Mouse (Mus musculus): ENCODE data around the gene Rrp12. TPM values are rescaled to one million over a fixed set of nuclear protein-coding genes. Genes with fewer than 3 reads are reported as not detected.

Gene Rrp12
- total and polyA plus RNA-seq, 3 experiments, result 6.6 to 17.4 (median 13.7) TPM

DNA sequence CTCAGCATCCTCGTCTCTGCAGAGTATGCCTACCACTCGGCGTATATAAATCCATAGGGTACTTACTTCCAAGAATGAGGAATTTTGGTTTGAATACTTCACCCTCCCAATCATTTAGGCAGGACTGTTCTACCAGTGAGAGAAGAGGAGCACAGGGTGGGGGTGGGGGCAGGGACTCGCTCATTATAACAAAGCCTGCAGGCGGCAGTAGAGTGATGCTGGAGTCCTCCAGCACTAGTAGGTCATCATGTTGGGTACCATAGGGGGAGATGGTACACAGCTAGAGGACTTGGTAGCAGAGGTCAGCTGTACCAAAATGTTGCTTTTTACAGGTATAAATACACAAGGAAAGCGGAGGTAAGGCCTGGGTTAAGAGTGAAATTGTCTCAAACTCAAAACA, 51.6 kb downstream of the Rrp12 start:
- TF ChIP-seq EP300 (IDR thresholded peaks at IDR 0.05; ENCODE audit: insufficient read depth, low read depth, low read length) (no peak), CTCF (IDR thresholded peaks at IDR 0.05) (no peak), POLR2A (IDR thresholded peaks at IDR 0.05; ENCODE audit: insufficient read depth, low read depth, low read length) (no peak)
- H3K79me2 ChIP-seq (replicated peaks; ENCODE audit: control insufficient read depth, insufficient read depth, low read length), result no peaks in the 10 kb centered on the region
- H3K4me3 ChIP-seq, result no peak overlapping the region
- no peak for DNase-seq
- H3K4me1 ChIP-seq (ENCODE audit: control insufficient read depth, insufficient read depth, low read length), result peaks cover 4% of the 10 kb centered on the region
- no peak overlapping the region for H3K9ac ChIP-seq (ENCODE audit: low read depth, low read length)
- H3K27ac ChIP-seq, result no peak overlapping the region
- 89% methylated on average over 6 of the region's 6 CpGs for WGBS
- H3K36me3 ChIP-seq (ENCODE audit: control insufficient read depth, insufficient read depth, low read length), result no peaks in the 10 kb centered on the region
- no peaks in the 10 kb centered on the region for H3K27me3 ChIP-seq (ENCODE audit: control insufficient read depth, insufficient read depth, low read length)
- intact Hi-C loops (cut with DNase I), result no loop called here

DNA sequence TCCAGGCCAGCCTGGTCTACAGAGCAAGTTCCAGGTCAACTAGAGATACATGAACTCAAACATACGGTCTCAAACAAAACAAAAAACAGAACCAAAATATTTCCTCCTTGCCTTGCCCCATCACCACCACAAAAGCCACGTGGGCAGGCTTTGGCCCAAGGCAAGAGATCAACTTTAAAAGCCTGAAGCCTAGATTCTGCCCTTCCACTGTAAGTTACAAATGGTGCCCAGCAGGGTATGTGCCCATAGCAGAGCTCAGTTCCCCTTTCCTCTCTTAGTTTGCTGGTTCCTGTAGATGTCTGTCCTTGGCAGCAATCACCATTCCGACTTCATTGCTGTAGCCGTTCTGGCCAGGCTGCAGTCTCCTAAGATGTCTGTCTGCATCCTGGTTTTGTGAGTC, 53.3 kb downstream of the Rrp12 start:
- H3K9ac ChIP-seq (ENCODE audit: low read depth, low read length), result no peak overlapping the region
- no peak overlapping the region for H3K4me3 ChIP-seq
- 77% methylated on average over 4 of the region's 4 CpGs for WGBS
- no peaks in the 10 kb centered on the region for H3K27me3 ChIP-seq (ENCODE audit: control insufficient read depth, insufficient read depth, low read length)
- intact Hi-C loops (cut with DNase I), result no loop called here
- no peak overlapping the region for H3K27ac ChIP-seq
- peaks cover 4% of the 10 kb centered on the region for H3K4me1 ChIP-seq (ENCODE audit: control insufficient read depth, insufficient read depth, low read length)
- no peak for DNase-seq
- H3K79me2 ChIP-seq (replicated peaks; ENCODE audit: control insufficient read depth, insufficient read depth, low read length), result no peaks in the 10 kb centered on the region
- no peaks in the 10 kb centered on the region for H3K36me3 ChIP-seq (ENCODE audit: control insufficient read depth, insufficient read depth, low read length)
- TF ChIP-seq CTCF (IDR thresholded peaks at IDR 0.05) (no peak), POLR2A (IDR thresholded peaks at IDR 0.05; ENCODE audit: insufficient read depth, low read depth, low read length) (no peak), EP300 (IDR thresholded peaks at IDR 0.05; ENCODE audit: insufficient read depth, low read depth, low read length) (no peak)

DNA sequence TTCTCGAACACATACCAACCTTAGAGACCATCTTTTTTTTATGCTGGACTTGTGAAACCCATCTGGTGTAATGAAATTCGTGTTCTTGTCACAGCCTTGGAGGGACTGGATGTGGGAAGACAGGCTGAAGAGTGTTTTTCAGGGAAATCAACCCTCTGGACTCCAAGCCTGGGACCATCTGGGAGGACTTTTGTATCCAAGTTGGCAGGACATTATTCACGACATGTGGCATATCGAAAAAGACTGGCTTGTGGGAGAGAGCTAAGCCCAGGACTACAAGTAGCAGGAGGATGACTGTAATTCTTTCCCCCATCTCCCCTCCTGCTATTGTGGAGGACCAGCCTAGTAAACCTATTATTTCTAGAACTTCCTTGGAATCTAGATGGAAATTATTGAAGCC, 53.8 kb downstream of the Rrp12 start:
- 88% methylated on average over 4 of the region's 4 CpGs for WGBS
- Histone ChIP-seq H3K4me1 (ENCODE audit: control insufficient read depth, insufficient read depth, low read length) (peaks cover 4% of the 10 kb centered on the region), H3K27ac (no peak overlapping the region), H3K9ac (ENCODE audit: low read depth, low read length) (no peak overlapping the region), H3K79me2 (replicated peaks; ENCODE audit: control insufficient read depth, insufficient read depth, low read length) (no peaks in the 10 kb centered on the region), H3K4me3 (no peak overlapping the region), H3K27me3 (ENCODE audit: control insufficient read depth, insufficient read depth, low read length) (no peaks in the 10 kb centered on the region), H3K36me3 (ENCODE audit: control insufficient read depth, insufficient read depth, low read length) (no peaks in the 10 kb centered on the region)
- DNase-seq, result no peak
- intact Hi-C loops (cut with DNase I), result no loop called here
- TF ChIP-seq POLR2A (IDR thresholded peaks at IDR 0.05; ENCODE audit: insufficient read depth, low read depth, low read length), result no peak
- no peak for TF ChIP-seq EP300 (IDR thresholded peaks at IDR 0.05; ENCODE audit: insufficient read depth, low read depth, low read length)
- no peak for TF ChIP-seq CTCF (IDR thresholded peaks at IDR 0.05)

DNA sequence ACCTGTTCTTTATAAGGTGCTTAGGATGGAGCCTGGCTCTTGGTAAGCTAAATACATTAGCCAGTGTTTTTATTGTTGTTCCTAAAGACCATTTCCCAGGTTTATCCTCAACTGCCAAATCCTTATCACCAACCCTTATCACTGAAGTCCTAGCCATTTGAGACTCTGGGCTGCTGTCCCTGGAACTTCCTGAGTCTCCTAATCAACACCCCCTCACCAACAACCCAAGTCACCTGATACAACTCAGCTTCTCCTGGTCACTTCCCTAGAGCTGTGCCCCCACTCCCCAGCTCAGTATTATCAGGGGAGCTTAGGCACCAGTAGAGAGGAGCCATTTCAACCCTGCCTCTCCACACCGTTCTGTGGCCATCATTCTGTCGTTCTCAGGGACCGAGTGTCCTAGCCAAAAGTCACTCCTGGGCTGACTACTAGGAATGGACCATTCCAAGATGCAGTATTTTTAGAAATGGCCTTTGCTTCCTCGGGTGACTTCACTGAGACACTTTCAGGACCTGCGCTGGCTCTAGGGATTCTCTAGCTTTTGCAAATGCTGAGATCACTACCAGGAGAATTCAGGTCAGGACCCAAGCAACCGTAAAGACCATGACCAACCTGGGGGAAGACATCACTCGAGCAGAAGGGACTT, 54.7 kb downstream of the Rrp12 start:
- Histone ChIP-seq H3K4me1 (ENCODE audit: control insufficient read depth, insufficient read depth, low read length) (peaks cover 2% of the 10 kb centered on the region), H3K27me3 (ENCODE audit: control insufficient read depth, insufficient read depth, low read length) (no peaks in the 10 kb centered on the region), H3K36me3 (ENCODE audit: control insufficient read depth, insufficient read depth, low read length) (no peaks in the 10 kb centered on the region), H3K27ac (no peak overlapping the region), H3K4me3 (no peak overlapping the region), H3K79me2 (replicated peaks; ENCODE audit: control insufficient read depth, insufficient read depth, low read length) (no peaks in the 10 kb centered on the region), H3K9ac (ENCODE audit: low read depth, low read length) (no peak overlapping the region)
- WGBS, result 27% methylated on average over 7 of the region's 7 CpGs
- no peak for TF ChIP-seq POLR2A (IDR thresholded peaks at IDR 0.05; ENCODE audit: insufficient read depth, low read depth, low read length)
- no peak for TF ChIP-seq EP300 (IDR thresholded peaks at IDR 0.05; ENCODE audit: insufficient read depth, low read depth, low read length)
- TF ChIP-seq CTCF (IDR thresholded peaks at IDR 0.05), result no peak
- intact Hi-C loops (cut with DNase I), result no loop called here
- DNase-seq, result no peak

DNA sequence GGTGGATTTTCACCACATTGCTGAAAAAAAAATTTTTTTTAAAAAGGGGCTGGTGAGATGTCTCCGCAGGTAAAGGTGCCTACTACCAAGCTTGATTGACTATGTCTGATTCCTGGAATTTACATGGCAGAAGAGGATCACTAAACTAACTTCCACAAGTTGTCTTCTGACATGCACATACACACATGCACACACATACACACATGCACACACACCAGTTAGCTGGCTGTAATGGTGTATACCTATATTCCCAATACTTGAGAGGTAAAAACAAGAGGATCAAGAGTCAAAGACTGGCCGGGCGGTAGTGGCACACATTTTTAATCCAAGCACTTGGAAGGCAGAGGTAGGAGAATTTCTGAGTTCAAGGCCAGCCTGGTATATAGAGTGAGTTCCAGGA, 56.3 kb downstream of the Rrp12 start:
- WGBS, result 96% methylated on average over 3 of the region's 3 CpGs
- no peaks in the 10 kb centered on the region; the same call in none of the 2 replicates for H3K4me1 ChIP-seq (ENCODE audit: control insufficient read depth, insufficient read depth, low read length)
- DNase-seq, result no peak
- no peak overlapping the region for H3K9ac ChIP-seq (ENCODE audit: low read depth, low read length)
- intact Hi-C loops (cut with DNase I), result no loop called here
- no peaks in the 10 kb centered on the region for H3K36me3 ChIP-seq (ENCODE audit: control insufficient read depth, insufficient read depth, low read length)
- H3K79me2 ChIP-seq (replicated peaks; ENCODE audit: control insufficient read depth, insufficient read depth, low read length), result no peaks in the 10 kb centered on the region
- TF ChIP-seq CTCF (IDR thresholded peaks at IDR 0.05) (no peak), EP300 (IDR thresholded peaks at IDR 0.05; ENCODE audit: insufficient read depth, low read depth, low read length) (no peak), POLR2A (IDR thresholded peaks at IDR 0.05; ENCODE audit: insufficient read depth, low read depth, low read length) (no peak)
- H3K27me3 ChIP-seq (ENCODE audit: control insufficient read depth, insufficient read depth, low read length), result no peaks in the 10 kb centered on the region
- no peak overlapping the region for H3K27ac ChIP-seq
- no peak overlapping the region for H3K4me3 ChIP-seq

DNA sequence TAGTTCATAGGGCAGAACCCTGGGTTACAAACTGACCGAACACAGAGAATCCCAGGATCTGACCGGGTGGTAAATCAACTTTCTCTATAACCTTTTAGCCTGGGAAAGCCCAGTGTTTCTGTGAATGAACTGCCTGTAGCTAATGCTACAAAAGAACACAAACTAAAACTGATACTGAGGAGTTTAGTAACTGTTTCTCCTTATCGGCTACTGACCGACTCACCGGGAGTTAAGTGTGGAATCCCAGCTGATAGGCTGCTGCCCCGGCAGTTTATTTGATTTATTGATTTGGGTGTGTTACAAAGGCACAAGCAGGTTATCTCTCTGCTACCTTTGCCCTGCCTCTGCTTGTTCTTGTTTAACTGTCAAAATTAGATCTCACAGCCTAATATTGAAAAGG, 57.2 kb downstream of the Rrp12 start:
- Histone ChIP-seq H3K9ac (ENCODE audit: low read depth, low read length) (no peak overlapping the region), H3K27me3 (ENCODE audit: control insufficient read depth, insufficient read depth, low read length) (no peaks in the 10 kb centered on the region), H3K4me1 (ENCODE audit: control insufficient read depth, insufficient read depth, low read length) (no peaks in the 10 kb centered on the region; the same call in none of the 2 replicates), H3K36me3 (ENCODE audit: control insufficient read depth, insufficient read depth, low read length) (no peaks in the 10 kb centered on the region), H3K27ac (no peak overlapping the region), H3K79me2 (replicated peaks; ENCODE audit: control insufficient read depth, insufficient read depth, low read length) (no peaks in the 10 kb centered on the region), H3K4me3 (no peak overlapping the region)
- TF ChIP-seq CTCF (IDR thresholded peaks at IDR 0.05), result no peak
- no peak for TF ChIP-seq POLR2A (IDR thresholded peaks at IDR 0.05; ENCODE audit: insufficient read depth, low read depth, low read length)
- no peak for TF ChIP-seq EP300 (IDR thresholded peaks at IDR 0.05; ENCODE audit: insufficient read depth, low read depth, low read length)
- 63% methylated on average over 6 of the region's 6 CpGs for WGBS
- no peak for DNase-seq
- intact Hi-C loops (cut with DNase I), result no loop called here
